Mouse (Mus musculus): ENCODE measurements at regions not wholly inside any gene's neighbourhood (a gene's known extent, or its start where the extent isn't known, plus 50 kb on each side); places are given as distances from the start of the nearest gene placed in this dataset.

DNA sequence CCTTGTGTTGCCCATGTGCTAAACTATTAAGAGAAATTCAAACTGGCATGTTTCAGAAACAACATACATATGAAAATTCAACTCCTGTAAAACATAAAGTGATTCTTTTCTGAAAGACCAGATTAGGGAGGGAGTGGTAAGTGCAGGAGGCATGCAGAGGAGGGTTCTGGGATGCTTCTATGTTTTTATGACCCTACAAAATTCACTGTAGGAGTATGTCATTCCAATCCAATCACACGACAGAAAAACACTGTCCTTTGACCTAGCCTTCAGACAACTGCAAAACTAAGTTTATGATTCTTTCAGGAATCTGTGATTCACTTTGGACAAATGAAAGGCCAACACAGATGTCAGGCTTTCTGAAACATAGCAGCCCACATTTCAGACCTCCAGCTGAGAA is 159.4 kb upstream of the Pgr start:
- TF ChIP-seq POLR2A (IDR thresholded peaks at IDR 0.05; ENCODE audit: borderline replicate concordance, extremely low read depth, insufficient read depth, insufficient read length, poor library complexity, severe bottlenecking) (no peak), CTCF (IDR thresholded peaks at IDR 0.05; ENCODE audit: borderline replicate concordance, extremely low read depth, insufficient read depth, insufficient read length) (no peak)

Measured in brain, embryonic 14.5 days (tissue).